Mouse (Mus musculus) gonadal fat pad, adult 2 months (tissue): Measurements from ENCODE around the gene Exoc6b. TPM values are rescaled to one million over a fixed set of nuclear protein-coding genes. Genes with fewer than 3 reads are reported as not detected.

Experiments
- DNase-seq: peaks from one replicate; pipeline ENCODE4 v3.0.0-alpha.2; 2012; ENCODE audit warnings: low read depth
- polyA plus RNA-seq: library from polyadenylated mRNA; depleted of rRNA; stranded (reverse); fragments of >200 nt; gene quantifications from 2 replicates; pipeline ENCODE4 v1.2.3, GENCODE M21; 2012; rRNA removed

Exoc6b gene
- polyA plus RNA-seq, 1 experiment = 8.4 TPM

DNA sequence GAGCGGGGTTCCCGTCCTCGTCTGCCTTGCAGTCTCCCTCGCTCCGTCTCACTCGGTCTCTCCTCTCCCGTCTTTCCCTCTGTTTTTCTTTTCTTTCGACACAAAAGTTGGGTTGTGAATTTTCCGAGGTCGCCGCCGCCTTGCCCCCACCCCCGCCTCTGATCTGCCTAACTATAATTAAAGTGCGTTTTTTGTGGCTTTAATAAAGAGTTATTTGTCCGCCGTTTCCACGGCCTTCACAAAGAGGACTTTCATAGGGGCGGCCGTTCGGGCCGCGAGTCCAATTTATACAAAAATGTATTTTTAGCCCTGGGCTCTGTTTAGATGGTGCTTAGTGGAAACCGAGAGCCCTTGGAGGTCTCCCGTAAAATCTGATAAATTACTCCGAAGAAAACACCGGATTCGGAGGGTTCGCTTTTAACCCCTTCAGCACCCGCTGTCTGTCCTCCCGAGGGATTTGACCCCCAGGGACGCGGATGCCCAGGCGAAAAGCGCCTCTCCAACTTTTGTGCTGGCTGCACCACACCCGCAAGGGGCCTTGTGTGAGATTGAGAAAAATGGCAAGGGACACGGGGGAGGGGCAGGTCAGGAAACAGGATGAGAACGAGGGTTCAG lies 483.5 kb downstream of the Exoc6b start:
- no peak for DNase-seq

DNA sequence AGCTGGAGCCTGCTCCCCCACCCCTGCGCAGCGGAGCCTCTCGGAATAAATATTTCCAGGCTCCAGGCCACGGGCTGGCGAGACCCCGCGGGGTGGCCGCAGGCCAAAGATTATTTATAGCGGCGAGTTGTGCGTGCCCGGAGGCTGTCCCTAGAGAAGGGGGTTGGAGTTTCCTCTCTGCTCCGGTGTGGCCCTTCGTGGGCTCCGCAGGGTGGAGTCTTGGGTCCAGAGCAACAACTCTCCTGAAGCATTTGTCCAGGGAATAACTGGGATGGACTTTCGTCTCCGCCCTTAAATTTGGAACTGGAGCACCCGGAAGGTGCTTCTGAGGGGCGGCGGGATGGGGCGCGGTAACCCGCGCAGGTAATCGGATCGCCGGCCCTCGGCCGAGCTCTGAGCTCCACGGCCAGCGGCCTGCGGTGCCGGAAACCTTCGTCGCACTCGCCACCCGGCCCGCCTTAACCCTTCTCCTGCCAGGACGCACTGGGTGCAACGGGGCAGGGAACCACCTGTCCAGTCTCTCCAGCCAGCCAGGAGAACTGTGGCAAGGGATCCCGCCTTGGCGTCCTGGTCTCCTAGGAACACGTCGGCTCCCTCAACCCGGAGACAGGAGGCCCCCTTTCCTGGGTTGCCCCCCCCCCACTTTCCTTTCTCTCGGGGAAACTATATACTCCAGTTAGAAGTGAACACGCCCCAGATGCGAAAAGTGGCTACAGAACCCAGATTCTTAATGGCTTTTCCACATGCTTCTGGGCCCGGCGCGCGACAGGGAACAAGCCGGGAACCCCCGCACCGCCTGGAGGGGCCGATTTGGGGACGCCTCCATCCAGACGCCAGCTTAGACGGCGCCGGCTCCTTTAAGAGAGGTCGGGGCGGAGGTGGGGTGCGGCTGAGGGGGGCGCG lies 484.3 kb downstream of the Exoc6b start:
- DNase-seq = no peak

DNA sequence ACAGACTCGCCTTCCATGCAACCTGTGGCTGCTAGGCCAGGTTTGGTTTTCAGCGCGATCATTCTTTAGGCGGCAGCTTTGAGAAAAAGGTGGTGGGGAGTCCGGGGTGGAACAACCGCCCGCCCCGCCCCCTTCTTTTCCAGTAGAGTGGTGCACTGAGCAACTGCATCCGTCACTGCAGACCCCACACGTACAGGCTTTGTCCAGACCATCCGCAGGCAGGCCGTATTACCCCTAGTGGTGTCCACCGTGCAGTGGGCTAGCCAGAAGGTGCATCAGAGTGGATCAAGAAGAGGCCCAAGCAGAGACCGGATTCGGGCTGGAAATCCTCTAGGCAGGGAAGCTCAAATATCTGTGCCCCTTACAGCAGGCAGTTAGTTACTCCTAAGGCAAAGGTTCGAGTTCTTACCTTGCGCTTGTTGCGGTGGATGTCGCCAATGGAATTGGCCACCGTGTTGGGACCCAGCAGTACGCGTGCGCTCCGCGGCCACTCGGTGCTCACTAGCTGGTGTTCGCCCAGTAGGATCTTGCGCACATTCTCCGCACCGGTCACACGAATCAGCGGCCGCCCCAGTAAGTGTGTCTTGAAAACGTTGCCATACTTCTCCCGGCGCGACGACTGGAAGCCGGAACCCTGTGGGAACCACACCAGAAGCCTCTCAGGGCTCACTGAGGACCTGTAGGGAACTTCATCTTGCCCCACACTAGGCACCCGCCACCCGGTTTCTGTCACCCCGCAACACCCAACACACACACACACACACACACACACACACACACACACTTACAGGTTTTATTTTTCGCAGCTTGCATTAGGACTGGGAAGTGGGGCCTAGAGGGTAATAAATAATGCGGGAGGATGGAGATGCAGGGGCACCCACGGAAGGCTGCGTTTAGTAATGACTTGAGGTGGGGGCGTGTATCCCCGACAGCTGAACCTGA lies 485.2 kb downstream of the Exoc6b start:
- no peak for DNase-seq

DNA sequence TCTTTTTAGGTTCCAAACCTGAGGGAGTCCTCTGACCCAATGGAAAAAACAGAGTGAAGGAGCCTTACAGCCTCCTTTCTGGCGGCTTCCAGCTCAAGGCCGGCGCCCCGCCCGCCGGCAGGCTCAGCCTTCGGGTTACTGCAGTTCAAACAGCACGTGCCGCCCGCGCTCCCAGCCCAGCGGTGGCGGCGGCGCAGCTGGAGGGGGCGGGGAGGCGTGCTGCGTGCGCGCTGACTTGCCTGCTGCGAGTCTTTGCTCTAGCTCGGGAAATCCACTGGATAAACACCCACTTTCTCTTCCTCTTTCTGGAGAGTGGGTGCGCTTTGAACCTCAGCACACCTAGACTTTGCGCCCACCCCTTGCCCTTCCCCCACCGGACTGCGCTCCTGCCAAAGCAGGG lies 485.9 kb downstream of the Exoc6b start:
- DNase-seq = no peak

DNA sequence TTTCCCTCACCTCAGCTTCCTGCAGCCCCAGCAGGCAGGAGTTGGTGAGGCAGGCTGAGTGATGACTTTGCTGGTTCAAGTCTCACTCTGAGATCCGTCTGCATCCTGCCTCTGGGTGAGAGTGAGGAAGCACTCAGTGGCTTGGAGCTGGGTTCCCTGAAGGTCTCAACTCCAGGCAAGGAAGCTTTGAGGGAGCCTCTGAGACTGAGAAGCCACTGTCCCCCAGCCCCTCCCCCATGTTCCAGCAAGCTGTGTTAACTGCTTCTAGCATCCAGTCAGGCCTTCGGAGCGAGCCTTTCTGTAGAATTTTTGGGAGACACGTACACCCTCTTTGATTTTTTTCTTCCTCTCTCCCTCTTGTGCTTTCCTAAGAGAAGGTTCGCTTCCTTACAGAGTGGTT lies 486.5 kb downstream of the Exoc6b start:
- DNase-seq = no peak

DNA sequence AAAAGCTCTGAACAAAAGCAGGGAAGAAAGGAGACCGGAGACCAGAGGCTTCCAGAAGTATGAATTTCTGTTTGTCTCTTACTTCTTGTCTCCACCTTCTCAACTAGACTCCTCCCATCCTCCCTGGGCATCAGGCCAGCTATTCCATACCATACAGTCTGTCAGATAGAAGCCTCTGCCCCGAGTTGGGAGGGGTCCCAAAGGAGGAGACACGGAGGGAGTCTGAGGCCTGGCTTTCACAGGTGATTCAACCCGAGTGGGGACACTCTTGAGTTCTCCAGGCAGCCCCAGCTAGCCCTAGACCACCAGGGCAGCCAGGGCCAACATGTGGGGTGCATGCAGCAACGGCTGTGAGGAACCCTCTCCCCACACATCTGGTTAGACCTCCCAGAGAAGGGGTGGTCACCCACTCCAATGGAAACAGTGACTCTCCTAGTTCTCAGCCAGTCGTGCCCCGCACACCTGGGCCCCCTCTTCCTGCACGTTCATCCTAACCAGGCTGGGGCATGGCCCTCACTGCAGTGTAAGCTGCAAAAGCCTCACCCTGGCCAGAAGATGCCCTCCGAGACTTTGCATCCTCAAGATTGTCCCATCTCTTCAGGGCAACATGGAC lies 487.4 kb downstream of the Exoc6b start:
- no peak for DNase-seq

- DNase-seq = no peak
These were observed 488.1 kb downstream of the Exoc6b start for GRCm38 (mm10) chr6:84580979-84581832.

DNA sequence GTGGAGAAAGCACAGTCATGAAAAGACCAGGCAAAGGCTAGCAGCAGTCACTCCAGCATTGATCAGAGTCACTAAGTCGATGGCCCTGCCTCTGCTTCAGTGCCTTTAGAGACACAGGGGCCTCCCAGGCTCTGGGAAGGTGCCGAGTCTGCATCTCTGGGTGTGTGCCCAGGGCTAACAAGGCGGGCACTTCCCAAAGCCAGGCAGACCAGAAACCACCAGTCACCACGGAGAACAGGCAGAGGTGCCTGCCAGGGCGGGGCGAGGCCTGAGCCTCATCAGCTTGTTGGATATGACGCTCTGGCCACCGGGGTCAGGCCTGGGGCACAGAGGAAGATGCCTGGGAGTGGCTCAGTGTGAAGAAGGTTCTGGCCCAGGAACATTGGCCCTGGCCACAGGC lies 489.8 kb downstream of the Exoc6b start:
- no peak for DNase-seq

- no peak for DNase-seq
These were observed 490.4 kb downstream of the Exoc6b start for GRCm38 (mm10) chr6:84578928-84579327.

- DNase-seq = no peak
These were observed 491.4 kb downstream of the Exoc6b start for GRCm38 (mm10) chr6:84577898-84578297.

DNA sequence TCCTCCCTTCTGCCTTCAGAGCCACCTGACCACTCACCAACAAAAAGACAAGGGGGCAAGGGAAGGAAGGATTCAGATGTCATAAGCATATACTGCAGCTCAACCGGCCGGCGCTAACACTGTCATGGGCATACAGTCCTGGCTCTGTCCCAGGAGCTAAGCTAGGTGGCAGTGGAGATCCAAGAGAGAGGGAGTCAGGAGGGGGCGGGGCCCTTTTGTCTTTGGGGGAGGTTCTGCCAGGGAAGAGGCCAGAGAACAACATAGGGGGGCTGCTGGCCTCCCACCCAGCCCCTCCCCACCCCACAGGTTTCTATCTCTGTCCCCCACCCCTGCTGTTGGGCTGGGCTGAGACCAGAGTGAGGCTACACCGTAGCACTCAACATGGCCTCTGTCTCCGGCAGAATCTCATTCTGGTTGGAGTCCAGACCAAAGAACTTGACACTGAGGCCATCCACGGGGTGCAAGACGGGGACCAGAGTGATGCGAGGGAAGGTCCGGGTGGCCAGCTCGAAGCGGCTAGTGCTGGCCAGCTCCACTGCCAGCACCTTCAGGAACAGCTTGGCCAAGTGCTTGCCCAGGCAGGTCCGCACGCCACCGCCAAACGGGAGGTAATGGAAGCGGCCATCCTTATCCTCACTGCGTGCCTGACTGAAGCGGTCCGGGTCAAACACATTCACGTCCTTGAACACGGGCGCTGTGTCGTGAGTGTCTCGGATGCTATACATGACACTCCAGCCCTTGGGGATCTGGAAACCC lies 495.2 kb downstream of the Exoc6b start:
- no peak for DNase-seq

- DNase-seq = no peak
These were observed 499.3 kb downstream of the Exoc6b start for GRCm38 (mm10) chr6:84570039-84570438.

DNA sequence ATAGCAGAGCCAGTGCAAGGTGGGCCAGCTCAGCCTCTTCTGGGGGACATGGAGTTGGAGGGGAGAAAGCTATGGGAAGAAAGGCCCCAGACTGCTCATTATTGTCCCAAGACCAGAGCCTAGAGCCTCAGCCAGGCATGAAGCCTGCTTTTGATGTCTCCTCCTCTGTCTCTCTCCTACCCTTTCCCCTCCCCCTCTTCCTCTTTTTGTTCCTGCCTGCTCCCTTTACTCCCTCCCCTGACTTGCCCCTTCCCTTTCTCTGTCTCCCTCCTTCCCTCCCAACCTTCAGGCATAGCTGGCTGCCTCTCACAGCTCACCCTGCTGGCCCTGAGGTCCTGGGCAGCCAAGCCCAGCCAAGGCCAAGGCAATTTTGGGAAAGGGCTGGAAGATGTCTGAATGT lies 499.7 kb downstream of the Exoc6b start:
- DNase-seq = no peak

DNA sequence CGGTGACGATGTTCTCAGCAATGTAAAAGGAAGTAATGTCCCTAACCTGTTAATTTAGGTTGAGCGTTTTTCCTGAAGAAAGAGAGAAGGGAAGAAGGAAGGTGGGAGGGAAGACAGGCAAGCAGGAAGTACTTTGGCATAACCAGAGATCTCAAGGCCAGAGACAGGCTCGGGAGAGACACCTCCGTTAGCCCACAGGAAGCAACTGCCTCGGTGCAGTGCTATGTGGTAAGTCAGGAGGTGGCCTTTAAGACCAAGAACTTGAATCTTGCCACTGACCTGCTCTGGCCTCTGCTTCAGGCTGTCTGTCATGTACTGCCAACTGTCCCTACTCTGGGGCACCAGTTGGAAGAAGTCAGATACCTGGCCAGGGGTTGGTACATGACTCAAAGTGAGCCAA lies 500.4 kb downstream of the Exoc6b start:
- no peak for DNase-seq

Other genes with a start within 250 kb of the Exoc6b start
- 13.5 and 24.4 TPM in 2 replicates for gene Spr, start 68.3 kb upstream of the Exoc6b start, polyA plus RNA-seq
- gene Emx1, start 117.9 kb upstream of the Exoc6b start, polyA plus RNA-seq = 0.16 and 0.38 TPM in 2 replicates